16 mouse cellular contexts compared by ENCODE assay signal in the genomic region with DNA sequence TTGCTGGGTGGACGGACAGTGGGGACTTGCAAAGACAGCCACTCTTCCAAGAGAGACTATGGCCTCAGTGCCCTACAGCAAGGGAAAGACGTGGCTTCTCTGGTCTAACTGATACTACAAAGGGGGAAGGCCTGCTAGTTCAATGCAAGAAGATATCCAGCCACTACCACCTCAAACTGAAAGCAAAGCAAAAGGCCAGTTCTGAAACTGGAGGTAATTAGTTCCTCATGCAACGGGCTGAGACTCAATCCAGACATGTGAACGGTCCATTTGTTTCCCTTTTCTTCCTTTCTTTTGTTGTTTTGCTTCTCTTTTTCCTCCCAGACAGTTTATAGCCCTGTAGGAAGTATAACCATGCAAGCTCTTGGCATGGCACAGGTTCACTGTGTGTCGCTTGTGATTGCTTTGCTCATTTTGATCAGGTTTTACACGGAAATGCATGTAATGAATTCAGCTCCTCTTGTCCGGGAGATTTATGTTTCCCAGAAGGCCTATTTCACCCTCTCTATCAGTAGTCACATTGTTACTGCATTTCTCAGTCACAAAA.
DNase-seq lines count a peak whose midpoint lies in the region; ATAC-seq lines count a peak whose summit lies in the region.
"Had no signal": no experiment of that assay in that cellular context is flagged by ENCODE, and none has a peak within 500 bp of the region (broad histone marks: within the 10 kb centered on the region; RNA-seq: fewer than 3 reads in every experiment).

No protein-coding gene starts in this region.

- H3K4me1 ChIP-seq in limb, embryonic 13.5 days, result peaks cover 11% of the 10 kb centered on the region
- peaks cover 7% of the 10 kb centered on the region for H3K4me1 ChIP-seq in neural tube, embryonic 14.5 days (ENCODE audit: control insufficient read depth, insufficient read depth, low read length)
- no peaks in the 10 kb centered on the region for H3K4me1 ChIP-seq in heart, embryonic 11.5 days (ENCODE audit: control insufficient read depth, insufficient read depth, low read length)
- H3K4me1 ChIP-seq: forebrain, embryonic 13.5 days; hindbrain, embryonic 15.5 days had no signal

- H3K9me3 ChIP-seq in limb, embryonic 13.5 days, result no peaks in the 10 kb centered on the region
- H3K9me3 ChIP-seq in neural tube, embryonic 14.5 days (ENCODE audit: control insufficient read depth, low read length), result no peaks in the 10 kb centered on the region
- no peaks in the 10 kb centered on the region for H3K9me3 ChIP-seq in heart, embryonic 11.5 days (replicated peaks; ENCODE audit: control insufficient read depth, low read length)
- H3K9me3 ChIP-seq: forebrain, embryonic 13.5 days; hindbrain, embryonic 15.5 days had no signal

- peak; percentile 39 for DNase-seq in layer of hippocampus, adult 9-11 months
- DNase-seq in layer of hippocampus, postnatal 14 days (ENCODE audit: low spot score in 2 of 2), result no peak
- DNase-seq in embryo, embryonic 9.5 days (ENCODE audit: extremely low spot score), result peak; percentile 36
- no peak for DNase-seq in lung, postnatal 14 days
- DNase-seq in left cerebral cortex, postnatal 4 days, result no peak
- DNase-seq: gastrocnemius, postnatal 14 days; kidney, adult 8-10 months; right cerebral cortex, postnatal 25 days; thymus, postnatal 25 days had no signal

- WGBS in limb, embryonic 13.5 days, result 18% methylated on average over 7 of the region's 7 CpGs
- 13% methylated on average over 7 of the region's 7 CpGs for WGBS in neural tube, embryonic 14.5 days
- WGBS in heart, embryonic 11.5 days (ENCODE audit: insufficient replicate concordance), result 68% methylated on average over 7 of the region's 7 CpGs

- no peak overlapping the region for H3K4me3 ChIP-seq in limb, embryonic 13.5 days
- H3K4me3 ChIP-seq in neural tube, embryonic 14.5 days (ENCODE audit: low read depth, low read length), result no peak overlapping the region
- H3K4me3 ChIP-seq in heart, embryonic 11.5 days (ENCODE audit: low read depth, low read length), result no peak overlapping the region
- H3K4me3 ChIP-seq: forebrain, embryonic 13.5 days; hindbrain, embryonic 15.5 days had no signal

- H3K36me3 ChIP-seq in limb, embryonic 13.5 days, result no peaks in the 10 kb centered on the region
- H3K36me3 ChIP-seq in neural tube, embryonic 14.5 days (ENCODE audit: control insufficient read depth, insufficient read depth, low read length), result no peaks in the 10 kb centered on the region
- H3K36me3 ChIP-seq in heart, embryonic 11.5 days (ENCODE audit: control insufficient read depth, insufficient read depth, low read length), result no peaks in the 10 kb centered on the region
- H3K36me3 ChIP-seq: hindbrain, embryonic 15.5 days had no signal

- no peak overlapping the region for H3K4me2 ChIP-seq in limb, embryonic 13.5 days (replicated peaks)
- H3K4me2 ChIP-seq in neural tube, embryonic 14.5 days (ENCODE audit: low read depth, low read length), result no peak overlapping the region
- no peak overlapping the region for H3K4me2 ChIP-seq in heart, embryonic 11.5 days
- H3K4me2 ChIP-seq: forebrain, embryonic 13.5 days; hindbrain, embryonic 15.5 days had no signal

- H3K27ac ChIP-seq in limb, embryonic 13.5 days, result 0 out of 2 replicates have a peak overlapping the region, but pooled peaks have one; percentile 34
- H3K27ac ChIP-seq in neural tube, embryonic 14.5 days (ENCODE audit: low read depth, low read length), result peak overlapping the region; percentile 22
- H3K27ac ChIP-seq in heart, embryonic 11.5 days (ENCODE audit: low read depth, low read length), result no peak overlapping the region
- H3K27ac ChIP-seq: forebrain, embryonic 13.5 days; hindbrain, embryonic 15.5 days had no signal

- intact Hi-C loops in left cerebral cortex, postnatal 4 days (cut with DNase I), result no loop called here

- H3K9ac ChIP-seq in limb, embryonic 13.5 days, result no peak overlapping the region
- no peak overlapping the region for H3K9ac ChIP-seq in neural tube, embryonic 14.5 days (replicated peaks; ENCODE audit: low read depth, low read length)
- no peak overlapping the region for H3K9ac ChIP-seq in heart, embryonic 11.5 days (ENCODE audit: low read depth, low read length)
- H3K9ac ChIP-seq: forebrain, embryonic 13.5 days; hindbrain, embryonic 15.5 days had no signal

- no peaks in the 10 kb centered on the region for H3K27me3 ChIP-seq in limb, embryonic 13.5 days
- no peaks in the 10 kb centered on the region for H3K27me3 ChIP-seq in neural tube, embryonic 14.5 days (ENCODE audit: control insufficient read depth, insufficient read depth, low read length)
- no peaks in the 10 kb centered on the region for H3K27me3 ChIP-seq in heart, embryonic 11.5 days (ENCODE audit: control insufficient read depth, insufficient read depth, low read length)
- H3K27me3 ChIP-seq: forebrain, embryonic 13.5 days; hindbrain, embryonic 15.5 days; Patski had no signal

- no peak for ATAC-seq in limb, embryonic 13.5 days (ENCODE audit: low FRiP score, low read depth)
- ATAC-seq in neural tube, embryonic 14.5 days (ENCODE audit: low read depth), result peak; percentile 49
- ATAC-seq in heart, embryonic 11.5 days (replicated peaks; ENCODE audit: insufficient number of reproducible peaks, low FRiP score, low TSS enrichment), result no peak
- ATAC-seq: forebrain, embryonic 13.5 days; midbrain, embryonic 16.5 days; Patski had no signal

Comparison
In these comparisons a context has a peak if more than half of its experiments do, and no peak if none do; other contexts are left out.
1. DNase-seq: peak in layer of hippocampus, adult 9-11 months (single experiment) and embryo, embryonic 9.5 days (single experiment); none in layer of hippocampus, postnatal 14 days (0 of 2), lung, postnatal 14 days (single experiment) and left cerebral cortex, postnatal 4 days (single experiment).